Mouse (Mus musculus): ENCODE data around the gene Galnt16.

DNA sequence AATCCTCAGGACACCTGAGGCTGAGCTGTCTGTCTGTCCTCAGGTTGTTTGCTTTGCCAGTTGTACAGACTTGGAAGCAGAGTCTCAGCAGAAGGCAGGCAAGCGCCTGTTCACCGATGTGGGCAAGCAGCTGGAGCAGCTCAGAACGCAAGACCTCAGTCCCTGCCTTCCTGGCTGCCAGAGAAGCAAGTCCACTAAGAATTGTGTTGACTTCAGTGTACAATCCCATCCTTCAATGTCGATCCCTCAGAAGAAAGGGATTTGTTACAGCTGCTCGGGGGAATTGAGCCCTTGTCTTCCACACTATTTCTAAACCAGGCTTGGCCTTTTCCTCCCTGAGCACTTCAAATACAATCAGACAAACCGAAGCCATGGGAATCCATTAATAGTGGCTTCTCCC is 20.2 kb downstream of the Galnt16 start:
- no peak for TF ChIP-seq CTCF (IDR thresholded peaks at IDR 0.05; ENCODE audit: low read depth)
- no peak for TF ChIP-seq EP300 (IDR thresholded peaks at IDR 0.05; ENCODE audit: low read depth)

Measured in heart, postnatal 0 days (tissue).